Mouse (Mus musculus): ENCODE measurements at regions not wholly inside any gene's neighbourhood (a gene's known extent, or its start where the extent isn't known, plus 50 kb on each side); places are given as distances from the start of the nearest gene placed in this dataset.

DNA sequence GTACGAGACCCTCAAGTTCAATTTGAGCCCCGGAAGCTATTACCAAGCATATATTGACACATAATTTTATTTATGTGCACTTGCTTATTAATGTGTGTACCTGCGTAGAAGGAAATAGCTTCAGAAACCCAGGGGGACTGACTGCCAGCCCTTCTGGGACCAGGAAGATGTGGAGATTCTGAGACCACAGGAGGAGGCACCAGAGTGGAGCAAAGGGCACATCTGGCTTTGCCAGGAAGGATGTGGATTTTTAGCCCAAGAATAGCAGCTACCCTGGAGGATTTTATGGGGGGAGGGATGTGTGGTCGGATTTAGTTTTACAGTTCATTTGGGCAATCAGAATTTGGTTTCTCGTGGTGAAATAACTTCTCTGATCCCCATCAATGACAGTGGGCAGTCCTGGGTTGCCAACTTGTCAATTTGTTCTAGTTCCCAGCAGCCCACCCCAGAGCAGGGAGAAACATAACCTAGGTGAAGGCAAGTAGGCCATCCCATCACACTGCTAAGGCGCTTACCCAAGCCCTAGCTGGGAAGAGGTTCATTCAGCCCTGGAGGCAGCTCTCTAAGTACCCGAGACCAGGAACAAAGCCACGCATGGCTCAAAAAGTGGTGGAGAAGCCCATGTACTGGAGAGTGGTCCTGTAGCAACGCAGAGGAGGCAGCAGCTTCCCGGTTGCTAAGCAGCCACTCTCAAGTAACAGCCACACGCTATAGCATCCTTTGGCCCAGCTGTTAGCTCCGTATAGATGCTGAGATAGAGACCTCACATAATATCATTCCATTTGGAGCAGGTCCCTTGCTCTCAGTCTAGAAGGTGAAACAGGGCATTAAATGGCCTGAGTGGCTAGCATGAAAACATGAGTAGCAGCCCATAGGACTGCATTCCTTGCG is 144.8 kb downstream of the Cxcl12 start:
- Histone ChIP-seq H3K4me2 (no peak overlapping the region), H3K4me1 (replicated peaks) (no peaks in the 10 kb centered on the region), H3K9ac (no peak overlapping the region), H3K9me3 (replicated peaks) (no peaks in the 10 kb centered on the region), H3K27ac (no peak overlapping the region), H3K27me3 (no peaks in the 10 kb centered on the region), H3K36me3 (no peaks in the 10 kb centered on the region), H3K4me3 (replicated peaks) (no peak overlapping the region)
- DNase-seq (no peak), ATAC-seq (ENCODE audit: low read depth) (no peak)
- WGBS (ENCODE audit: insufficient replicate concordance): 59% methylated on average over 13 of the region's 13 CpGs

DNA sequence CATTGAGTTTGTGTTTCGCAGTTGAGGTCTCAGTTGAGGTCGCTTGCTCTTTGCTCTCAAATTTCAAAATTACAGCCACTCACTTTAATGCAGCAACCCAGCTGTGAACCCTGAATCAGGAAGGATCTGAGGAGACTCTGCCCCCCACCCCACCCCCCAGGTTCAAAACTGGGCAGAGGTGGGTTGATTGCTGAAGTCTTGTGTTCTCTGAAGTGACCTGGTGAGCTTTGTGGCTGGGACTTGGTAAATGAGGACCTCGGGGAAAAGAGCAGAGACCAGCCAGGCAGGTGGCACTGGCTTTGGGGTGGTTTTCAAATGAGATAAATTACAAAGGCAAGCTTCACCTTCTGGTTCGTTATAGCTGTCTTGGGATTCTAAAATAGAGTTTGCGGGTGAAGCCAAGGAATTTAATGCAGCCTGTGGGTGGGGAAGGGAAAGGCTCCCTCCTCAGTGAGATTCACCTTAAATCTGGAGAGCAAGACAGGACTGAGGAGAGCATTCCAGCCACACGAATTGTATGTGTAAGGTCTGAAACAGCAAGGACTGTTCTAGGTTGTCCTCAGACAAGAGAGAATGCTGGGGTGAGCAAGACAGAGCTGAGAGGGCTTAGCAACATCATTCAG is 145.7 kb downstream of the Cxcl12 start:
- Histone ChIP-seq H3K9me3 (replicated peaks) (no peaks in the 10 kb centered on the region), H3K4me2 (no peak overlapping the region), H3K4me3 (replicated peaks) (no peak overlapping the region), H3K27ac (no peak overlapping the region), H3K27me3 (no peaks in the 10 kb centered on the region), H3K9ac (no peak overlapping the region), H3K4me1 (replicated peaks) (no peaks in the 10 kb centered on the region), H3K36me3 (no peaks in the 10 kb centered on the region)
- 42% methylated on average over 6 of the region's 6 CpGs for WGBS (ENCODE audit: insufficient replicate concordance)
- DNase-seq: no peak
- ATAC-seq (ENCODE audit: low read depth): no peak

DNA sequence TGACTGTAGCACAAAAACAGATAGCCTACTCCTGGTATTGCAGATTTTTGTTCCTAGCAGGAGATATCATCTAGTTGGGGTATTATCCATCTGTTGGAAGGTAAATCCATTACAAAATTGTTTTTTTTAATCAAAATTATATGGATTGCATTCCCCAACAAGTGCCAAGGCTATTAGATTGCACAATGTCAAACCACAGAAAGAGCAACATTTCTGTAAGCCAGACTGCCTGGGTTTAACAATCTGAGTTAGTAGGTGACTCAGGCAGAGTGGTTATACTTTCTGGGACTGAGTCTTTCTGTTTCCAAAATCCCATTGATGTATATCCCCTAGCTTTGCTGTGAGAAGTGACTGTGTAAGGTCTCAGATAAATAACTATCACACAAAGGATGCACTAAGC is 155.0 kb downstream of the Cxcl12 start:
- Histone ChIP-seq H3K4me2 (no peak overlapping the region), H3K9ac (no peak overlapping the region), H3K27ac (no peak overlapping the region), H3K4me1 (replicated peaks) (no peaks in the 10 kb centered on the region), H3K36me3 (no peaks in the 10 kb centered on the region), H3K4me3 (replicated peaks) (no peak overlapping the region), H3K27me3 (no peaks in the 10 kb centered on the region), H3K9me3 (replicated peaks) (no peaks in the 10 kb centered on the region)
- DNase-seq: no peak
- no peak for ATAC-seq (ENCODE audit: low read depth)

DNA sequence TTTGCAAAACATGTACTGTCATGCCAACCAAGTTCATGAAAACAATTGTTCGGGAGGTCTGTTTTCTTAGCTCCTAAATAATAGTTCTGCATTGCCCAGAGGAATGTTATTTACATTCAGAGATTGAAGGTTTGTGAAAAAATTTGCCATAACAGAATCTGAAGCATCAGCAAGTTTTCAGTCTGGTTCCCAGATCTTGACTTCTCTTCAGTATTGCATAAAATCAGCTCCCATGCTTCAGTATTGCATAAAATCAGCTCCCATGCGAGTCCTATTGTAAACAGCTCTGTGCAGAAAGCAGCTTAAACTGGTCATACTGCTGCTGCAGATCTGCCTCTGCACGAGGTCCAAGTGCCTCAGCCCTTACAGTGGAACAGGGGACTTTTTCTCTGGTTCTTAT is 155.5 kb downstream of the Cxcl12 start:
- Histone ChIP-seq H3K9ac (no peak overlapping the region), H3K27me3 (no peaks in the 10 kb centered on the region), H3K9me3 (replicated peaks) (no peaks in the 10 kb centered on the region), H3K36me3 (no peaks in the 10 kb centered on the region), H3K4me1 (replicated peaks) (no peaks in the 10 kb centered on the region), H3K4me3 (replicated peaks) (no peak overlapping the region), H3K27ac (no peak overlapping the region), H3K4me2 (no peak overlapping the region)
- DNase-seq: no peak
- 38% methylated on average over 3 of the region's 3 CpGs for WGBS (ENCODE audit: insufficient replicate concordance)
- ATAC-seq (ENCODE audit: low read depth): no peak

DNA sequence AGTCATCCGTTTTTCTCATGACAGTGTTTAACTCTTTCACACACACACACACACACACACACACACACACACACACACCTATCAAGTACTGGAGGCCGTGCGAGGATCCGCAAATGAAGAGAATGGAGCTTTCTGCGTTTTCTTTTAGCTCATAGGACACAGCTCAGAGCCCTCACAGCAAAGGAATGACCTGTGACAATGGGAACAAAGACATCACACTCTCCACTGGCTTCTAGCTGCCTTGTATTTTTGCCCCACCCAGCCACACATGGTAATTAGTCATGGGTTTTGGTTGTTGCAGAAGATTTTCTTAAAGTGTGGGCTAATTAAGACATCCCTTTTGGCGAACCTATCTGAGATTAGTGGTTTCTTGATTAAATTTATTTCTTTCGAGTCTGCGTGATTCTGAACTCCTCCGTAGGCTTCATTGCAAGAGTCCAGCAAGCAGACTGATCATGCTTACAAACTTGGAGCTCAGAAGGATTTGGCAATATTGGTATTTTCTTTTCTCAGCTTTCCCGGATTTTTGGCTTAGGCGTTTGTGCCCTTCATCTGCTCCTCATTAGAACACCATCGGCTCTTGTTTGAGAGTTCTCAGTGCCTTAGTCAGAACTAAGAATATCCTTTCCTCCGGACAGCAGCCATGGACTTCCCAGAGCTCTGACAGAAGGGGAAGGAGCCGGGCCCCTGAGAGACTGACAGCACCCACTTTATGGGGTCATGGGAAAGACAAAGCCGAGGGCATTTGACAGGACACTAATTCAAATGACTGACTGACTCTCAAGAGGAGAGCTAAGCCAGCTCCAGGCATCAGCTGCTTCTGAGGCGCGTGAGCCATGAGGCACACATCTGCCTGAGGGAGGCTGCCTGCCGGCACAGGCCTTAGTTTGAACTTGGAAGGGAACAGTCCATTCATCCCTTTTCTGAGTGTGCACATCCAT is 158.8 kb downstream of the Cxcl12 start:
- no peak overlapping the region for H3K4me2 ChIP-seq
- H3K9me3 ChIP-seq (replicated peaks): no peaks in the 10 kb centered on the region
- DNase-seq (no peak), ATAC-seq (ENCODE audit: low read depth) (no peak)
- H3K4me1 ChIP-seq (replicated peaks): no peaks in the 10 kb centered on the region
- H3K27ac ChIP-seq: no peak overlapping the region
- no peak overlapping the region for H3K9ac ChIP-seq
- H3K27me3 ChIP-seq: no peaks in the 10 kb centered on the region
- H3K4me3 ChIP-seq (replicated peaks): no peak overlapping the region
- no peaks in the 10 kb centered on the region for H3K36me3 ChIP-seq
- WGBS (ENCODE audit: insufficient replicate concordance): 64% methylated on average over 18 of the region's 18 CpGs

DNA sequence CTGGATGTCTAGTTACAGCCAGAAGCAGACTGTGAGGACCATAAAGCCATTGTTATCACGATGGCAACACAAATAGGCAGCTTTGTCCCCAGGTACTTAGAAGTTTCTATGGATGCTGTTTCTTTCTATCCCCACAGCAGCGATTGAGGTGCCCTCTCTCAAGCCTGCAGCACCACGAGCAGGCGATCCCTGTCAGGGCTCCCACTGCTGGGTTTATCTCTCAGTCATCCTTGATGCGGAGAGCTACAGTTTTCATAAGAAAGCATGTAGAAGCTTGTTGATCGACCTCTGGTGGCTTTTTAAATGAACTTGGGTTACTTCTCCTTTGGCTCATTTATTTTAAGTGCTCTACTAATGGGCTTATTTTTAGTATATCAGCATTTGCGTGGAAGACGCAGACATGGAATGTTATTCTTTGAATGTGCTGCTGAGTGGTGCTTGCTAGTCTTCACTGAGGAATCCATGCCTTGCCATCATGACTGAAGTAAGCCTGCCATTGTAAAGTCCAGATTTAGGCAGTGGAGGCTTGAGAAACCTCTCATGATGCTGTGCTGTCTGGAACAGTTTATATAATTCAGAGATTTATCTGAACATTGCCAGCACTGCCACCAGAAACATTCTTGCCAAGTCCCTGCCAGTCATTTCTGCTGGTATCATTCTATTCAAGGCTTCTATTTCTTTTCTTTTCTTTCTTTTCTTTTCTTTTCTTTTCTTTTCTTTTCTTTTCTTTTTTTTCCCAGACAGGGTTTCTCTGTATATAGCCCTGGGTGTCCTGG is 161.0 kb downstream of the Cxcl12 start:
- no peaks in the 10 kb centered on the region for H3K36me3 ChIP-seq
- no peak overlapping the region for H3K27ac ChIP-seq
- ATAC-seq (ENCODE audit: low read depth) (no peak), DNase-seq (no peak)
- WGBS (ENCODE audit: insufficient replicate concordance): 60% methylated on average over 8 of the region's 8 CpGs
- no peak overlapping the region for H3K9ac ChIP-seq
- H3K27me3 ChIP-seq: no peaks in the 10 kb centered on the region
- no peak overlapping the region for H3K4me3 ChIP-seq (replicated peaks)
- H3K4me1 ChIP-seq (replicated peaks): no peaks in the 10 kb centered on the region
- H3K4me2 ChIP-seq: no peak overlapping the region
- no peaks in the 10 kb centered on the region for H3K9me3 ChIP-seq (replicated peaks)

DNA sequence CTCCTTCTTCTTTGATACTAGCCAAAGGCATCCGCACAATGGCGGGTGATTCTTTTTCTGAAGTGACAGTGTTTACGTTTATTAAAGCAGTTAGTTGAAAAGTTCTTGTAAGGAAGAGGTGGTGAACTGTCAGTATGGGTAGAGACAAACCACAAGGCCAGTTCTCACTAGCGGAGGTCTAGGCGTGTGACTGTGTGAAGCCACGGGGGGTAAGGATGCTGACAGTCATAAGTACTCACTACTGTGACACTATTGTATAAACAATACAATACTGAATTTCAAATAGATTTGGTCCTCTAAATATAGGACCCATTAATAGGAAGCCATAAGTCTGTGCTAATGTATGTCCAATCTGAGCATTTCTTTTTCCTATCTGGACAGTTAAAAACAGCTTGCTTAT is 161.9 kb downstream of the Cxcl12 start:
- no peak overlapping the region for H3K27ac ChIP-seq
- 60% methylated on average over 6 of the region's 6 CpGs for WGBS (ENCODE audit: insufficient replicate concordance)
- no peak overlapping the region for H3K9ac ChIP-seq
- H3K4me2 ChIP-seq: no peak overlapping the region
- no peaks in the 10 kb centered on the region for H3K27me3 ChIP-seq
- DNase-seq (no peak), ATAC-seq (ENCODE audit: low read depth) (no peak)
- H3K4me1 ChIP-seq (replicated peaks): no peaks in the 10 kb centered on the region
- H3K36me3 ChIP-seq: no peaks in the 10 kb centered on the region
- H3K4me3 ChIP-seq (replicated peaks): no peak overlapping the region
- H3K9me3 ChIP-seq (replicated peaks): no peaks in the 10 kb centered on the region

DNA sequence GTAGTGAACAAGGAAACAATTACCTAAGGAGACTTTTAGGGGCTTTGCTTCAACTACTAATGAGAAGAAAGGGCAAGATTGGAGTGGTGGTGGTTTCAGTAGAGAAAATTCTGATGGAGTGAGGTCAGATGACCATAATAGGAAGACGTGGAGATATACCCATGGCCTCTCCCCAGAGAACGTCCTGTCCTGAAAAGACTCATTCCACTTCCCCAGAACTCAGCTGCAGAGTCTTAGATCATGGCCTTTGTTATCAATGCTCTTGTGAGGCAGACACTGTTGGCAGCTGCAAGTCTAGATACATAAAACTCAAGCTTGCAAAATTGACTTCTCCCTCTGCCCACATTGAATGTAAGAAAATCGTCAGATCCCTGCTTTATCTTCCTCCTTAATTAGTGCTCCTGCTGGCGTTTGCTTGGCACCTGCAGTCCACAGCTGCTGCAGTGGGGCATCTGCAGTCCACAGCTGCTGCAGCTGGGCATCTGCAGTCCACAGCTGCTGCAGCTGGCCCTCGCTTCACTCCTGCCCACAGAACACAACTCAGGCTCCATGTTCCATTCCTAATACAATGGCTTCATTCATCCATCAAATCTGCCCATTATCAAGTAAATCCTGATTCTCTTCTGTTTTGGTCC is 162.5 kb downstream of the Cxcl12 start:
- Histone ChIP-seq H3K27me3 (no peaks in the 10 kb centered on the region), H3K4me3 (replicated peaks) (no peak overlapping the region), H3K4me2 (no peak overlapping the region), H3K27ac (no peak overlapping the region), H3K36me3 (no peaks in the 10 kb centered on the region), H3K9me3 (replicated peaks) (no peaks in the 10 kb centered on the region), H3K9ac (no peak overlapping the region), H3K4me1 (replicated peaks) (no peaks in the 10 kb centered on the region)
- 33% methylated on average over 5 of the region's 5 CpGs for WGBS (ENCODE audit: insufficient replicate concordance)
- DNase-seq: no peak
- ATAC-seq (ENCODE audit: low read depth): no peak

DNA sequence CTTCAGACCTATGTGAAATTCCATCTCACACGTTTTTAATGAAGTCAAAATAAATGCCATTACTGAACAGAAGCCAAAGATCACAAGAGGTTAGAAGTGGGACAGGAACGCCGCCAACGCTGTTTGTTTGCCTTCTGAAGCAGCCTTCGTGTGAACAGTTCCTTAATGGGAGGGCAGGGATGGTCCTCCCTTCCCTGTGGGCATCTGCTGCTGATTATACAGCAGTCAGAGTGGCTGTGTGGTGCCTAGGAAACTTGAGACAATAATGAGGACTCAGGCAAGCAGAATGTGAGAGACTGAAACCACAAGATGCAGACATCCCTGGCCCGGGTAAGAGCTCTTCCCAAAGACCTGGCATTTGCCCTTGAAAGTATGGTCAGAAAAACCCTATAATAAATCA is 164.3 kb downstream of the Cxcl12 start:
- ATAC-seq (ENCODE audit: low read depth): no peak
- 52% methylated on average over 6 of the region's 6 CpGs for WGBS (ENCODE audit: insufficient replicate concordance)
- no peak overlapping the region for H3K27ac ChIP-seq
- no peaks in the 10 kb centered on the region for H3K36me3 ChIP-seq
- no peaks in the 10 kb centered on the region for H3K27me3 ChIP-seq
- no peaks in the 10 kb centered on the region for H3K9me3 ChIP-seq (replicated peaks)
- no peaks in the 10 kb centered on the region for H3K4me1 ChIP-seq (replicated peaks)
- H3K9ac ChIP-seq: no peak overlapping the region
- no peak for DNase-seq
- H3K4me2 ChIP-seq: no peak overlapping the region
- no peak overlapping the region for H3K4me3 ChIP-seq (replicated peaks)

DNA sequence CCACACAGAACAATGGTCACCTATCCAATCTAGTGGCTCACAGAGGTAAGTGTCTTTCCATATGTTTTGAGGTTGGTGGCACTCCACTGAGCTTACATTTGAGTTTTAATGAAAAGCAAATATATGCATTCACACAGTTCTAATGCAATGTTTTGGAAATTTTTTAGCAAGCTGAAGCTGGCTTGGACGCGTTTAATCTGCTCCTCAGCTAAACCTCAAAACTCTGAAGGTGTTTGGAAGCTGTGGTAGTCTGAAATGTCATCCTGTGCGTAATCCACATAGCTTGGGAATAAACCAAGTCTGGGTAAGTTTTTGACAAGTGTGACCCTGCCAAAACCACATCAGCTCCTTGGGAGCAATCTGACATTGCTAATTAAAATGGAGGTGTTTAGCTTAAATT is 173.8 kb downstream of the Cxcl12 start:
- H3K4me1 ChIP-seq (replicated peaks): no peaks in the 10 kb centered on the region
- H3K36me3 ChIP-seq: no peaks in the 10 kb centered on the region
- H3K27me3 ChIP-seq: no peaks in the 10 kb centered on the region
- H3K4me3 ChIP-seq (replicated peaks): no peak overlapping the region
- no peak overlapping the region for H3K9ac ChIP-seq
- WGBS (ENCODE audit: insufficient replicate concordance): 62% methylated on average over 3 of the region's 3 CpGs
- DNase-seq (no peak), ATAC-seq (ENCODE audit: low read depth) (no peak)
- H3K4me2 ChIP-seq: no peak overlapping the region
- H3K9me3 ChIP-seq (replicated peaks): 0 out of 2 replicates have a peak, but pooled peaks cover 3% of the 10 kb centered on the region
- no peak overlapping the region for H3K27ac ChIP-seq

All from liver, embryonic 13.5 days (tissue).